Mouse (Mus musculus) neural tube, embryonic 11.5 days (tissue): ENCODE measurements around the gene Glis1. TPM values are rescaled to one million over a fixed set of nuclear protein-coding genes. Genes with fewer than 3 reads are reported as not detected.

Experiments
- ATAC-seq: fragments of 200-750 bp; cut with Nextera tagmentation; 2 replicates; pipeline ENCODE4 v1.8.0; 2017; ENCODE audit warnings: moderate number of reproducible peaks, mild to moderate bottlenecking, moderate TSS enrichment, moderate library complexity; ENCODE audit not compliant: insufficient read depth, low FRiP score, low TSS enrichment
- DNase-seq: peaks from one replicate; pipeline ENCODE4 v3.0.0-alpha.2; 2015; ENCODE audit warnings: low spot score
- H3K27ac ChIP-seq: fragments of 300-500 bp; sonication (generic); 2 replicates; pipeline ENCODE4 v1.5.1; 2014; ENCODE audit warnings: low read depth, mild to moderate bottlenecking, low read length
- H3K27me3 ChIP-seq: fragments of 300-500 bp; sonication (generic); 2 replicates; pipeline ENCODE4 v1.6.1; 2014; ENCODE audit warnings: mild to moderate bottlenecking, low read length, mixed read lengths; ENCODE audit not compliant: control insufficient read depth, insufficient read depth
- H3K36me3 ChIP-seq: fragments of 300-500 bp; sonication (generic); 2 replicates; pipeline ENCODE4 v1.6.1; 2014; ENCODE audit warnings: mild to moderate bottlenecking, low read length, moderate library complexity, mixed read lengths; ENCODE audit not compliant: control insufficient read depth, insufficient read depth
- H3K4me1 ChIP-seq: fragments of 300-500 bp; sonication (generic); 2 replicates; pipeline ENCODE4 v1.6.1; 2014; ENCODE audit warnings: low read length, mixed read lengths; ENCODE audit not compliant: control insufficient read depth, insufficient read depth
- H3K4me2 ChIP-seq: fragments of 300-500 bp; sonication (generic); 2 replicates; pipeline ENCODE4 v1.6.1; 2014; ENCODE audit warnings: low read depth, mild to moderate bottlenecking, moderate library complexity
- H3K4me3 ChIP-seq: fragments of 300-500 bp; sonication (generic); 2 replicates; pipeline ENCODE4 v1.5.1; 2014; ENCODE audit warnings: low read depth, low read length
- H3K9ac ChIP-seq: fragments of 300-500 bp; sonication (generic); 2 replicates; pipeline ENCODE4 v1.6.1; 2014; ENCODE audit warnings: mild to moderate bottlenecking, low read length
- H3K9me3 ChIP-seq: fragments of 300-500 bp; sonication (generic); 2 replicates; pipeline ENCODE4 v1.6.1; 2016; ENCODE audit warnings: low read length; ENCODE audit not compliant: control insufficient read depth
- WGBS: fragments of 180-500 bp; shearing (Covaris S2); extraction: QIAGEN DNeasy Blood & Tissue Kit; methylation state at CpG from one replicate; pipeline ENCODE4 v1.1.7; 2014; 5-methylcytosine and 5-hydroxymethylcytosine counted together
- polyA plus RNA-seq: library from polyadenylated mRNA; unstranded; fragments of >200 nt; fragmentation: Nextera tagmentation; extraction: Ambion mirVana; gene quantifications from 2 replicates; pipeline ENCODE4 v1.2.1, GENCODE M21; 2014

Glis1 gene
- polyA plus RNA-seq, 1 experiment from 2014 or later = 2.4 TPM

GRCm38 (mm10) chr4:107673638-107674321 lies 239.4 kb downstream of the Glis1 start:
- DNase-seq = peak; percentile 93
- H3K36me3 ChIP-seq = no peaks in the 10 kb centered on the region
- WGBS = 15% methylated on average over 23 of the region's 23 CpGs
- H3K27me3 ChIP-seq = no peaks in the 10 kb centered on the region
- H3K9ac ChIP-seq = peak overlapping the region; percentile 47
- no peaks in the 10 kb centered on the region for H3K9me3 ChIP-seq
- no peak overlapping the region for H3K4me3 ChIP-seq
- peak overlapping the region; percentile 25 for H3K4me2 ChIP-seq
- no peaks in the 10 kb centered on the region; the same call in 1 of the 2 replicates for H3K4me1 ChIP-seq
- H3K27ac ChIP-seq = peak overlapping the region; percentile 64; the same call in 1 of the 2 replicates
- ATAC-seq = peak; percentile 90

DNA sequence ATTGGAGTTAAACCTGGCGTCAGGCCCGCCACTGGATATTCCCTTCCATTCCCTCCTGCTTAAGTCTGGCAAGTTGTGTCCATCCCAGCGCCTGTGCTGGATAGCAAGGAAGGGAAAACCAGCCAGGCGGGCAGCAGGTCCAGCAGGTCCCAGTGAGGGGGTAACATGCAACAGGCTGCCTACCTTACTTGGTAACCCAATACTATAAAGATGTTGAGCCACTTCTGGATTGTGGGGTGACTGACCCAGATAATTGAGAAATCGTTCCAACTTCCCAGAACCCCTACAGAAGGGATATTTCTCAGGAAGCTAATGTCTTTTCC lies 239.9 kb downstream of the Glis1 start:
- H3K27ac ChIP-seq = no peak overlapping the region

DNA sequence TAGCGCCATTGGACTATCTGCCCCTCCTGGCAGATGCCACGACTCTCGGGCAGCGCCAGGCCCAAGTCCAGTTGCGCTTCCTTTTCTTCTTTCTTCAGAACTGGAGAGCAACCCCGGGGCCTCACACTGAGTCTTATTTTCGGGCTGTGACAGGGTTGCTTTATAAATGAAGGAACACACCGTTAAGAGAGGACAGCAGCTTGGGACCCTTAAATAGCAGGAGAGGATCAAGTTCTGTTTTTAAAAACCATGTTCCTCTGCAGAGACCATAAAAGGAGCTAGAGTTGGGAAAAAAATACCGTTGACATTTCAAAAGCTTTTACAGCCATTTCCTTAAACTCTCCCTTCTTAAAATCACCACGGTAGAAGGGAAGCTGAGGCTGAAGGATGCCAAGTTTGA lies 241.3 kb downstream of the Glis1 start:
- H3K9ac ChIP-seq = no peak overlapping the region

More for the DNA sequence above, 239.9 kb downstream of the Glis1 start:
- no peaks in the 10 kb centered on the region for H3K27me3 ChIP-seq
- WGBS = 31% methylated on average over 5 of the region's 5 CpGs
- no peaks in the 10 kb centered on the region for H3K9me3 ChIP-seq
- H3K36me3 ChIP-seq = no peaks in the 10 kb centered on the region
- DNase-seq (no peak), ATAC-seq (peak; percentile 35; the same call in 1 of the 2 replicates)
- H3K4me2 ChIP-seq = peak overlapping the region; percentile 25
- H3K4me1 ChIP-seq = no peaks in the 10 kb centered on the region; the same call in 1 of the 2 replicates
- H3K9ac ChIP-seq = no peak overlapping the region
- no peak overlapping the region for H3K4me3 ChIP-seq

GRCm38 (mm10) chr4:107680311-107681098 lies 246.1 kb downstream of the Glis1 start:
- peak; percentile 46 for DNase-seq
- H3K27ac ChIP-seq = peak overlapping the region; percentile 69
- peaks cover 14% of the 10 kb centered on the region for H3K4me1 ChIP-seq
- ATAC-seq = peak; percentile 85
- 42% methylated on average over 15 of the region's 15 CpGs for WGBS
- H3K27me3 ChIP-seq = no peaks in the 10 kb centered on the region
- no peaks in the 10 kb centered on the region for H3K9me3 ChIP-seq
- no peak overlapping the region for H3K4me3 ChIP-seq
- H3K4me2 ChIP-seq = peak overlapping the region; percentile 25
- peak overlapping the region; percentile 31 for H3K9ac ChIP-seq
- no peaks in the 10 kb centered on the region for H3K36me3 ChIP-seq

More for the DNA sequence above, 241.3 kb downstream of the Glis1 start:
- Histone ChIP-seq H3K36me3 (no peaks in the 10 kb centered on the region), H3K9me3 (no peaks in the 10 kb centered on the region), H3K27me3 (no peaks in the 10 kb centered on the region), H3K4me1 (peaks cover 6% of the 10 kb centered on the region), H3K4me2 (no peak overlapping the region), H3K4me3 (no peak overlapping the region), H3K27ac (no peak overlapping the region)
- no peak for ATAC-seq
- DNase-seq = no peak
- WGBS = 65% methylated on average over 10 of the region's 10 CpGs

DNA sequence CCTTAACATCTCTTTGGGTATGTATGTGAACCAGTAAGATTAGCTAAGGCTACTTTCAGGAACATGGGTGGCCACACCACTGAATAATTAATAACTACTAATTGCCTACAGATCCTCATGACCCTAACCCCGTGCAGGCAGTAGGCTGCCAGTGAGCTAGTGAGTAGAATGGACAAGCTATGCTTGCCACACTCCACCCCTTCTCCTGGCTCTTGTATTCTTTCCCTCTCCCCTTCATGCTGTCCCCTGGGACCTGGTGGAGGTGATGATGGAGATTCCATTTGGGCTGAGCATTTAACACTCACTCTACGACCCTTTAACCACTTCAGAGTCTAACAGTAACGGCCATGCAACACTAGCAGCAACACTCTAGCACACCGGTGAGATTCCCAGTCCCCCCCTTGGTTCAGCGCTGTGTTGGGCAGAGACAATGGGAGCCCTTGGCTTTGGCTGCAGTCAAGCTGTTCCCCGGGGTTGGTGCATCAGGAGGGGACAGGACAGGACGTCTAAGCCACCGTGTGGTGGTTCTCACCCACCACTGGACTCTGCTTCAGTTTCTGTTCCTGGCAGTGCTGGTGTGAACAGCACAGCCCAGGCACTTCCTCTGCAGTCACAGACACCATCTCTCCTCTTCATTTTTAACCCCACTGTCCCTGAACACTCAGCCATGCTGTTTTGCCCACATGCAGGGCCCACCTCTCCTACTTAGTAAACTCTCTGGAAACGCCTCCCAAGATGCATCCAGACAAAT lies 246.9 kb downstream of the Glis1 start:
- Histone ChIP-seq H3K9ac (no peak overlapping the region), H3K27ac (peak overlapping the region; percentile 15), H3K36me3 (no peaks in the 10 kb centered on the region), H3K4me1 (peaks cover 14% of the 10 kb centered on the region), H3K4me3 (no peak overlapping the region), H3K27me3 (no peaks in the 10 kb centered on the region), H3K4me2 (no peak overlapping the region), H3K9me3 (no peaks in the 10 kb centered on the region)
- DNase-seq (peak; percentile 25), ATAC-seq (peak; percentile 48)
- WGBS = 37% methylated on average over 9 of the region's 9 CpGs

DNA sequence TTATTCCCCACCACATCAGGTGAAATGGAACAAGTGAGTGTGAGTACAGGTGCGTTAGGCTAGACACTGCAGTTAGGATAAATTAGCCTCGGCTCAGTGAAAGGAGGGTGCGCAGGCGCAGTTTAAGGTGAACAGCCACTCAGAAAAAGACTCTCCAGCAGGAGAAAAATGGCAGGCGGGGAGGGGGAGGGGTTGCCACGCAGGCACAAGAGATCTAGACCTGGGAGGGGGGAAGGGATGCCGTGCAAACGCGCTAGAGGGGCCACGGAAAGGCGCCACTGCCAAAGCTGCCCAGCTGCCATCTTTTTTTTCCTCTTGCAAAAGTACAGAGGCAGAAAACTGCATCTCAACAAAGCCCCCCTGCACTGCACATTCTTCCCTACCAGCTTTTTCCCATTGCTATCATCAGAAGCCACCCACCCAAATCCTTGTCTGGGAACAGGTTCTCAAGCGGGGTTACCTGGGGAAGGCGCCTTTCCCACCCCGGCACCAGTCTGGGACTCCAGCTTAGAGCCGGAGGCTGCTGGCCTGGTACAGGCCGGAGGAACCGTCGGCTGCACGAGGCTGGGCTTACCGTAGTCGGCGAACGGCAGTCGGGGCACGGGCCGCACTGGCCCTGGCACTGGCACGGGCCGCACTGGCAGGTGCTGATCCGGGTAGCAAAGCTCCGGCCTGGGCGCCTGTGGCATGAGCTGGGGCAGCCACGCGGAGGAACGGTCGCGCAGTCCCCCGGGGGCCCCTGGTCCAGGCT lies 248.8 kb downstream of the Glis1 start:
- DNase-seq (no peak), ATAC-seq (no peak)
- 93% methylated on average over 37 of the region's 37 CpGs for WGBS
- no peak overlapping the region for H3K27ac ChIP-seq
- H3K27me3 ChIP-seq = no peaks in the 10 kb centered on the region
- H3K4me1 ChIP-seq = peaks cover 14% of the 10 kb centered on the region
- H3K9ac ChIP-seq = no peak overlapping the region
- no peak overlapping the region for H3K4me3 ChIP-seq
- H3K4me2 ChIP-seq = no peak overlapping the region
- no peaks in the 10 kb centered on the region for H3K9me3 ChIP-seq
- H3K36me3 ChIP-seq = no peaks in the 10 kb centered on the region

DNA sequence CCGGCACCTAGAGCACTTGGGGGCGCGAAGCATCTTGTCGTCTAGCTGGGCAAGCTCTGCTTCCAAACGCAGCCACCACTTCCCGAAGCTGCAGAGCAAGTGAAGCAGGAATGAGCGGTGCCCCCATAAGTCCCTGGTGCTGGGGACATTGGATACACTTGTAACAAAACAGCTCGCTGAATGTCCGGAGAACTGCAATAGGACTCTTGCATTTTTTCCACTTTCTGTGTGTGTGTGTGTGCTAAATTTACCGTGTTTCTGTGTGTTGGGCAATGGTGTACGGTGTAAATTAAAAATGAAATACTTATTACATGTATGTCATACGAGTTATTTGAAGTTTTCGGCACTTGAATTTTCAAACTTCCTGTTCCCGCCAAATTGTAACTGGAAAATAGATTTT lies 249.7 kb downstream of the Glis1 start, which contains the start of gene Dmrtb1:
Gene Dmrtb1, minus strand, starts transcription at position 101 of the 400 bp plus-strand sequence.
- whole genome bisulfite sequencing = 89% methylated on average over 14 of the region's 14 CpGs
- Histone ChIP-seq H3K27ac (no peak within 1 kb of the TSS), H3K4me2 (no peak within 1 kb of the TSS), H3K9ac (no peak within 1 kb of the TSS), H3K9me3 (no peaks in the 10 kb centered on the region), H3K4me1 (peaks cover 14% of the 10 kb centered on the region), H3K36me3 (no peaks in the 10 kb centered on the region), H3K27me3 (no peaks in the 10 kb centered on the region), H3K4me3 (no peak within 1 kb of the TSS)
- no peak for ATAC-seq
- DNase-seq = no peak
